Mouse (Mus musculus) frontal cortex, adult 2 months (tissue): ENCODE data around the gene Dpp6. TPM values are rescaled to one million over a fixed set of nuclear protein-coding genes. Genes with fewer than 3 reads are reported as not detected.

ENCODE experiments used
- DNase-seq, 2 experiments: peaks; one replicate each; pipeline ENCODE4 v3.0.0; 2022; ENCODE audit warnings: low spot score in 1 of 2; ENCODE audit errors: extremely low spot score in 1 of 2
- polyA plus RNA-seq: library from polyadenylated mRNA; depleted of rRNA; stranded (reverse); fragments of >200 nt; gene quantifications from 2 replicates; pipeline ENCODE4 v1.2.3, GENCODE M21; 2012

Gene Dpp6
- polyA plus RNA-seq, 1 experiment: 133 TPM

- no peak for DNase-seq
These were observed 531.4 kb downstream of the Dpp6 start for GRCm38 (mm10) chr5:27348181-27349095.

- DNase-seq: no peak
These were observed 540.6 kb downstream of the Dpp6 start for GRCm38 (mm10) chr5:27357630-27358029.

GRCm38 (mm10) chr5:27365946-27366345, 548.9 kb downstream of the Dpp6 start:
- DNase-seq: no peak

GRCm38 (mm10) chr5:27370814-27371213, 553.8 kb downstream of the Dpp6 start:
- peak in 1 of 2 experiments; percentile 31 for DNase-seq

GRCm38 (mm10) chr5:27373931-27374330, 556.9 kb downstream of the Dpp6 start:
- no peak for DNase-seq

- DNase-seq: peak in 1 of 2 experiments; percentile 25
These were observed 558.8 kb downstream of the Dpp6 start for GRCm38 (mm10) chr5:27375841-27376240.

GRCm38 (mm10) chr5:27380656-27381385, 563.8 kb downstream of the Dpp6 start:
- no peak for DNase-seq

GRCm38 (mm10) chr5:27398371-27398770, 581.4 kb downstream of the Dpp6 start:
- DNase-seq: no peak

GRCm38 (mm10) chr5:27399111-27399510, 582.1 kb downstream of the Dpp6 start:
- DNase-seq: peak in 1 of 2 experiments; percentile 16

GRCm38 (mm10) chr5:27402616-27403015, 585.6 kb downstream of the Dpp6 start:
- DNase-seq: no peak

GRCm38 (mm10) chr5:27408854-27409253, 591.9 kb downstream of the Dpp6 start:
- DNase-seq: no peak

- peak in 1 of 2 experiments; percentile 16 for DNase-seq
These were observed 596.0 kb downstream of the Dpp6 start for GRCm38 (mm10) chr5:27413023-27413422.

- no peak for DNase-seq
These were observed 598.5 kb downstream of the Dpp6 start for GRCm38 (mm10) chr5:27415518-27415917.

GRCm38 (mm10) chr5:27416571-27416970, 599.6 kb downstream of the Dpp6 start:
- DNase-seq: peak in 1 of 2 experiments; percentile 47

- no peak for DNase-seq
These were observed 600.4 kb downstream of the Dpp6 start for GRCm38 (mm10) chr5:27417398-27417797.

GRCm38 (mm10) chr5:27418856-27419255, 601.9 kb downstream of the Dpp6 start:
- DNase-seq: no peak

- DNase-seq: no peak
These were observed 604.2 kb downstream of the Dpp6 start for GRCm38 (mm10) chr5:27421090-27421635.

GRCm38 (mm10) chr5:27423766-27424165, 606.8 kb downstream of the Dpp6 start:
- no peak for DNase-seq

GRCm38 (mm10) chr5:27424484-27425080, 607.6 kb downstream of the Dpp6 start:
- no peak for DNase-seq

GRCm38 (mm10) chr5:27426200-27426599, 609.2 kb downstream of the Dpp6 start:
- no peak for DNase-seq

GRCm38 (mm10) chr5:27433584-27433983, 616.6 kb downstream of the Dpp6 start:
- DNase-seq: no peak
